ENCODE assay signal across 8 mouse cellular contexts in genomic region chr8:94992996-94993724, GRCm38 (mm10). TPM values are rescaled to one million over a fixed set of nuclear protein-coding genes. Genes with fewer than 3 reads are reported as not detected.
DNase-seq lines count a peak whose midpoint lies in the region; ATAC-seq lines count a peak whose summit lies in the region.

No protein-coding gene starts in this region.

- peak; percentile 36 for DNase-seq in NIH3T3 (ENCODE audit: low read depth)
- no peak for DNase-seq in forebrain, embryonic 11.5 days (ENCODE audit: low spot score)
- no peak for DNase-seq in adrenal gland, postnatal 36 days
- DNase-seq in testis, postnatal 14 days (ENCODE audit: low spot score) = no peak
- no peak for DNase-seq in cerebellum, postnatal 36 days

- no peaks in the 10 kb centered on the region for H3K9me3 ChIP-seq in heart, embryonic 16.5 days (replicated peaks; ENCODE audit: control insufficient read depth, low read length)
- H3K9me3 ChIP-seq in heart, embryonic 12.5 days (replicated peaks) = no peaks in the 10 kb centered on the region
- no peaks in the 10 kb centered on the region for H3K9me3 ChIP-seq in forebrain, embryonic 11.5 days (ENCODE audit: control insufficient read depth, low read length)
- no peaks in the 10 kb centered on the region for H3K9me3 ChIP-seq in liver, embryonic 15.5 days (replicated peaks)

- H3K4me1 ChIP-seq in heart, embryonic 16.5 days (ENCODE audit: control insufficient read depth, insufficient read depth, low read length) = peaks cover 47% of the 10 kb centered on the region
- H3K4me1 ChIP-seq in heart, embryonic 12.5 days (replicated peaks) = peaks cover 46% of the 10 kb centered on the region
- H3K4me1 ChIP-seq in forebrain, embryonic 11.5 days (replicated peaks; ENCODE audit: control insufficient read depth, insufficient read depth, low read length) = peaks cover 30% of the 10 kb centered on the region
- peaks cover 96% of the 10 kb centered on the region for H3K4me1 ChIP-seq in liver, embryonic 15.5 days (replicated peaks)

- H3K4me3 ChIP-seq in heart, embryonic 16.5 days (ENCODE audit: low read length) = no peak overlapping the region
- H3K4me3 ChIP-seq in heart, embryonic 12.5 days = no peak overlapping the region
- H3K4me3 ChIP-seq in forebrain, embryonic 11.5 days (ENCODE audit: low read depth, low read length) = no peak overlapping the region
- H3K4me3 ChIP-seq in liver, embryonic 15.5 days (replicated peaks) = no peak overlapping the region

- WGBS in heart, embryonic 16.5 days = 73% methylated on average over 9 of the region's 9 CpGs
- WGBS in heart, embryonic 12.5 days = 75% methylated on average over 9 of the region's 9 CpGs
- 59% methylated on average over 9 of the region's 9 CpGs for WGBS in forebrain, embryonic 11.5 days
- 61% methylated on average over 9 of the region's 9 CpGs for WGBS in liver, embryonic 15.5 days (ENCODE audit: insufficient replicate concordance)

- H3K27me3 ChIP-seq in heart, embryonic 16.5 days (ENCODE audit: control insufficient read depth, insufficient read depth, low read length) = no peaks in the 10 kb centered on the region
- no peaks in the 10 kb centered on the region for H3K27me3 ChIP-seq in heart, embryonic 12.5 days (replicated peaks)
- H3K27me3 ChIP-seq in forebrain, embryonic 11.5 days (ENCODE audit: control insufficient read depth, insufficient read depth, low read length) = no peaks in the 10 kb centered on the region
- H3K27me3 ChIP-seq in liver, embryonic 15.5 days = no peaks in the 10 kb centered on the region

- H3K9ac ChIP-seq in heart, embryonic 16.5 days (ENCODE audit: low read length) = 0 out of 2 replicates have a peak overlapping the region, but pooled peaks have one; percentile 14
- H3K9ac ChIP-seq in heart, embryonic 12.5 days = no peak overlapping the region
- peak overlapping the region; percentile 96 for H3K9ac ChIP-seq in forebrain, embryonic 11.5 days (ENCODE audit: low read length)
- no peak overlapping the region for H3K9ac ChIP-seq in liver, embryonic 15.5 days

- H3K36me3 ChIP-seq in heart, embryonic 16.5 days (ENCODE audit: control insufficient read depth, insufficient read depth) = no peaks in the 10 kb centered on the region
- no peaks in the 10 kb centered on the region for H3K36me3 ChIP-seq in heart, embryonic 12.5 days
- H3K36me3 ChIP-seq in forebrain, embryonic 11.5 days (ENCODE audit: control insufficient read depth, insufficient read depth, low read length) = no peaks in the 10 kb centered on the region
- peaks cover 81% of the 10 kb centered on the region for H3K36me3 ChIP-seq in liver, embryonic 15.5 days (replicated peaks)

- no peak overlapping the region for H3K4me2 ChIP-seq in heart, embryonic 16.5 days (ENCODE audit: low read depth, low read length)
- no peak overlapping the region for H3K4me2 ChIP-seq in heart, embryonic 12.5 days
- H3K4me2 ChIP-seq in forebrain, embryonic 11.5 days (ENCODE audit: low read depth, low read length, severe bottlenecking) = peak overlapping the region; percentile 91; the same call in 1 of the 2 replicates
- no peak overlapping the region for H3K4me2 ChIP-seq in liver, embryonic 15.5 days

- no peak for ATAC-seq in heart, embryonic 16.5 days (replicated peaks; ENCODE audit: extremely low read depth, insufficient read depth, low FRiP score)
- ATAC-seq in heart, embryonic 12.5 days (ENCODE audit: insufficient number of reproducible peaks, low FRiP score) = no peak
- ATAC-seq in forebrain, embryonic 11.5 days (replicated peaks; ENCODE audit: low FRiP score) = no peak
- ATAC-seq in liver, embryonic 15.5 days (ENCODE audit: insufficient read depth) = no peak

- H3K27ac ChIP-seq in heart, embryonic 16.5 days (ENCODE audit: low read length) = peak overlapping the region; percentile 52
- no peak overlapping the region for H3K27ac ChIP-seq in heart, embryonic 12.5 days (ENCODE audit: poor library complexity, severe bottlenecking)
- peak overlapping the region; percentile 97 for H3K27ac ChIP-seq in forebrain, embryonic 11.5 days (ENCODE audit: low read depth, low read length)
- peak overlapping the region; percentile 58 for H3K27ac ChIP-seq in liver, embryonic 15.5 days (replicated peaks)

RNA-seq across cellular contexts. Expression of gene Adgrg1, which starts 18.6 kb away (rescaled TPM):
- 12.0 and 18.0 TPM in 2 replicates for polyA plus RNA-seq in heart, embryonic 16.5 days (2015; fragmentation: Nextera tagmentation; extraction: Ambion mirVana)
- 4.9 and 6.0 TPM in 2 replicates for polyA plus RNA-seq in heart, embryonic 12.5 days (2016; fragmentation: Nextera tagmentation; extraction: Ambion mirVana)
- polyA plus RNA-seq in forebrain, embryonic 11.5 days (2014; fragmentation: Nextera tagmentation; extraction: Ambion mirVana) = 177 and 184 TPM in 2 replicates
- polyA plus RNA-seq in liver, embryonic 15.5 days (2015; fragmentation: Nextera tagmentation; extraction: Ambion mirVana) = 45.2 and 46.1 TPM in 2 replicates
- total RNA-seq in adrenal gland, postnatal 36 days (2021) = 10 to 100 TPM; 15.1 to 23.4 TPM

RNA-seq across cellular contexts. Expression of gene Adgrg3, which starts 24.3 kb away (rescaled TPM):
- polyA plus RNA-seq in heart, embryonic 16.5 days (2015; fragmentation: Nextera tagmentation; extraction: Ambion mirVana) = 4.9 and 5.2 TPM in 2 replicates
- 2.7 and 3.1 TPM in 2 replicates for polyA plus RNA-seq in heart, embryonic 12.5 days (2016; fragmentation: Nextera tagmentation; extraction: Ambion mirVana)
- 2.9 and 3.2 TPM in 2 replicates for polyA plus RNA-seq in forebrain, embryonic 11.5 days (2014; fragmentation: Nextera tagmentation; extraction: Ambion mirVana)
- 8.3 and 9.3 TPM in 2 replicates for polyA plus RNA-seq in liver, embryonic 15.5 days (2015; fragmentation: Nextera tagmentation; extraction: Ambion mirVana)
- total RNA-seq in adrenal gland, postnatal 36 days (2021) = 1 to 10 TPM; 3.2 to 3.7 TPM

Comparison
In these comparisons a context has a peak if more than half of its experiments do, and no peak if none do; other contexts are left out.
1. H3K9ac ChIP-seq: peak in heart, embryonic 16.5 days (single experiment) and forebrain, embryonic 11.5 days (single experiment); none in heart, embryonic 12.5 days (single experiment) and liver, embryonic 15.5 days (single experiment).